Comparison of ENCODE assay signal across 10 mouse cellular contexts in genomic region chr3:95902643-95903042, GRCm38 (mm10). TPM values are rescaled to one million over a fixed set of nuclear protein-coding genes. Genes with fewer than 3 reads are reported as not detected.
DNase-seq lines count a peak whose midpoint lies in the region; ATAC-seq lines count a peak whose summit lies in the region.
"Had no signal": no experiment of that assay in that cellular context is flagged by ENCODE, and none has a peak within 500 bp of the region (broad histone marks: within the 10 kb centered on the region; RNA-seq: fewer than 3 reads in every experiment).

No protein-coding gene starts in this region.

- H3K27ac ChIP-seq in hindbrain, embryonic 12.5 days, result no peak overlapping the region
- no peak overlapping the region for H3K27ac ChIP-seq in hindbrain, embryonic 16.5 days (ENCODE audit: low read depth, low read length)
- no peak overlapping the region for H3K27ac ChIP-seq in neural tube, embryonic 12.5 days

- no peaks in the 10 kb centered on the region for H3K9me3 ChIP-seq in hindbrain, embryonic 12.5 days (replicated peaks)
- H3K9me3 ChIP-seq in hindbrain, embryonic 16.5 days (ENCODE audit: control insufficient read depth, low read length), result no peaks in the 10 kb centered on the region
- no peaks in the 10 kb centered on the region for H3K9me3 ChIP-seq in neural tube, embryonic 12.5 days

- 0 out of 2 replicates have a peak overlapping the region, but pooled peaks have one; percentile 13 for H3K4me2 ChIP-seq in hindbrain, embryonic 12.5 days (replicated peaks)
- H3K4me2 ChIP-seq in hindbrain, embryonic 16.5 days (ENCODE audit: low read length), result no peak overlapping the region
- H3K4me2 ChIP-seq in neural tube, embryonic 12.5 days (replicated peaks), result no peak overlapping the region; the same call in 1 of the 2 replicates

- no peak for ATAC-seq in hindbrain, embryonic 12.5 days (ENCODE audit: low FRiP score)
- no peak for ATAC-seq in hindbrain, embryonic 16.5 days
- no peak for ATAC-seq in neural tube, embryonic 12.5 days (ENCODE audit: low FRiP score, low read depth)

- no peak for DNase-seq in neural tube, embryonic 10.5 days (ENCODE audit: extremely low spot score, low spot score)
- peak; percentile 38 for DNase-seq in heart, postnatal 4 days
- DNase-seq in urinary bladder, postnatal 14 days (ENCODE audit: low spot score), result no peak
- no peak for DNase-seq in right cerebral cortex, postnatal 25 days
- no peak for DNase-seq in adrenal gland, adult 2 months
- DNase-seq: thymus, postnatal 36 days had no signal

- H3K36me3 ChIP-seq in hindbrain, embryonic 12.5 days, result peaks cover 6% of the 10 kb centered on the region; the same call in 1 of the 2 replicates
- H3K36me3 ChIP-seq in hindbrain, embryonic 16.5 days (ENCODE audit: control insufficient read depth, insufficient read depth, low read length), result no peaks in the 10 kb centered on the region
- H3K36me3 ChIP-seq in neural tube, embryonic 12.5 days, result 0 out of 2 replicates have a peak, but pooled peaks cover 3% of the 10 kb centered on the region

- H3K4me1 ChIP-seq in hindbrain, embryonic 12.5 days, result peaks cover 35% of the 10 kb centered on the region
- peaks cover 19% of the 10 kb centered on the region for H3K4me1 ChIP-seq in hindbrain, embryonic 16.5 days (ENCODE audit: control insufficient read depth, insufficient read depth, low read depth, low read length)
- peaks cover 25% of the 10 kb centered on the region for H3K4me1 ChIP-seq in neural tube, embryonic 12.5 days

- H3K4me3 ChIP-seq in hindbrain, embryonic 12.5 days, result no peak overlapping the region
- no peak overlapping the region for H3K4me3 ChIP-seq in hindbrain, embryonic 16.5 days (ENCODE audit: low read length)
- no peak overlapping the region for H3K4me3 ChIP-seq in neural tube, embryonic 12.5 days

- H3K9ac ChIP-seq in hindbrain, embryonic 12.5 days, result 0 out of 2 replicates have a peak overlapping the region, but pooled peaks have one; percentile 13
- H3K9ac ChIP-seq in hindbrain, embryonic 16.5 days (ENCODE audit: low read depth, low read length), result no peak overlapping the region
- H3K9ac ChIP-seq in neural tube, embryonic 12.5 days, result 0 out of 2 replicates have a peak overlapping the region, but pooled peaks have one; percentile 17

- 31% methylated on average over 6 of the region's 6 CpGs for WGBS in hindbrain, embryonic 12.5 days
- WGBS in hindbrain, embryonic 16.5 days, result 33% methylated on average over 6 of the region's 6 CpGs
- 32% methylated on average over 6 of the region's 6 CpGs for WGBS in neural tube, embryonic 12.5 days

- peaks cover 9% of the 10 kb centered on the region for H3K27me3 ChIP-seq in hindbrain, embryonic 12.5 days
- peaks cover 3% of the 10 kb centered on the region; the same call in 1 of the 2 replicates for H3K27me3 ChIP-seq in hindbrain, embryonic 16.5 days (replicated peaks; ENCODE audit: control insufficient read depth, insufficient read depth, low read length)
- no peaks in the 10 kb centered on the region for H3K27me3 ChIP-seq in neural tube, embryonic 12.5 days (replicated peaks)

RNA-seq across cellular contexts. Expression of gene Car14, which starts 1.8 kb away (rescaled TPM):
- 12.8 and 13.8 TPM in 2 replicates for polyA plus RNA-seq in hindbrain, embryonic 12.5 days (2016; fragmentation: Nextera tagmentation; extraction: Ambion mirVana)
- 16.1 and 16.9 TPM in 2 replicates for polyA plus RNA-seq in hindbrain, embryonic 16.5 days (2015; fragmentation: Nextera tagmentation; extraction: Ambion mirVana)
- polyA plus RNA-seq in neural tube, embryonic 12.5 days (2016; fragmentation: Nextera tagmentation; extraction: Ambion mirVana), result 8.6 and 9.3 TPM in 2 replicates
- total RNA-seq in heart, postnatal 4 days (2021), result 10 to 100 TPM; 87.3 to 91.0 TPM
- total RNA-seq in adrenal gland, adult 2 months (2021), result 1 to 10 TPM; 1.7 to 7.3 TPM
- 1.0 and 1.2 TPM in 2 replicates for polyA plus RNA-seq in adrenal gland, adult 2 months (2012; rRNA removed)
- total RNA-seq: megakaryocyte progenitor cell, adult 5-6 weeks had no signal

RNA-seq across cellular contexts. Expression of gene Aph1a, which starts 8.9 kb away (rescaled TPM):
- polyA plus RNA-seq in hindbrain, embryonic 12.5 days (2016; fragmentation: Nextera tagmentation; extraction: Ambion mirVana), result 32.4 and 36.8 TPM in 2 replicates
- 30.1 and 31.8 TPM in 2 replicates for polyA plus RNA-seq in hindbrain, embryonic 16.5 days (2015; fragmentation: Nextera tagmentation; extraction: Ambion mirVana)
- 26.9 and 36.5 TPM in 2 replicates for polyA plus RNA-seq in neural tube, embryonic 12.5 days (2016; fragmentation: Nextera tagmentation; extraction: Ambion mirVana)
- 100 to 1,000 TPM; 150 to 162 TPM for total RNA-seq in heart, postnatal 4 days (2021)
- total RNA-seq in adrenal gland, adult 2 months (2021), result 100 to 1,000 TPM in 1 of 2 experiments, 10 to 100 TPM in 1; 76.0 to 135 TPM
- polyA plus RNA-seq in adrenal gland, adult 2 months (2012; rRNA removed), result 789 and 930 TPM in 2 replicates

RNA-seq across cellular contexts. Expression of gene BC028528, which starts 10.8 kb away (rescaled TPM):
- polyA plus RNA-seq in hindbrain, embryonic 12.5 days (2016; fragmentation: Nextera tagmentation; extraction: Ambion mirVana), result 9.2 and 12.1 TPM in 2 replicates
- polyA plus RNA-seq in hindbrain, embryonic 16.5 days (2015; fragmentation: Nextera tagmentation; extraction: Ambion mirVana), result 17.2 and 21.4 TPM in 2 replicates
- polyA plus RNA-seq in neural tube, embryonic 12.5 days (2016; fragmentation: Nextera tagmentation; extraction: Ambion mirVana), result 13.1 and 13.5 TPM in 2 replicates
- 10 to 100 TPM; 19.6 to 25.3 TPM for total RNA-seq in heart, postnatal 4 days (2021)
- 10 to 100 TPM; 13.0 to 15.2 TPM for total RNA-seq in adrenal gland, adult 2 months (2021)
- polyA plus RNA-seq in adrenal gland, adult 2 months (2012; rRNA removed), result 1.8 TPM in 2 replicates

RNA-seq across cellular contexts. Expression of gene Ciart, which starts 20.6 kb away (rescaled TPM):
- 4.0 and 7.7 TPM in 2 replicates for polyA plus RNA-seq in hindbrain, embryonic 12.5 days (2016; fragmentation: Nextera tagmentation; extraction: Ambion mirVana)
- 5.1 and 6.1 TPM in 2 replicates for polyA plus RNA-seq in hindbrain, embryonic 16.5 days (2015; fragmentation: Nextera tagmentation; extraction: Ambion mirVana)
- 4.7 and 4.8 TPM in 2 replicates for polyA plus RNA-seq in neural tube, embryonic 12.5 days (2016; fragmentation: Nextera tagmentation; extraction: Ambion mirVana)
- 1 to 10 TPM; 1.7 to 2.0 TPM for total RNA-seq in heart, postnatal 4 days (2021)
- total RNA-seq in adrenal gland, adult 2 months (2021), result 1 to 10 TPM; 1.6 to 1.9 TPM
- 2.4 and 4.0 TPM in 2 replicates for polyA plus RNA-seq in adrenal gland, adult 2 months (2012; rRNA removed)

RNA-seq across cellular contexts. Expression of gene Anp32e, which starts 26.4 kb away (rescaled TPM):
- 265 and 297 TPM in 2 replicates for polyA plus RNA-seq in hindbrain, embryonic 12.5 days (2016; fragmentation: Nextera tagmentation; extraction: Ambion mirVana)
- 110 and 118 TPM in 2 replicates for polyA plus RNA-seq in hindbrain, embryonic 16.5 days (2015; fragmentation: Nextera tagmentation; extraction: Ambion mirVana)
- polyA plus RNA-seq in neural tube, embryonic 12.5 days (2016; fragmentation: Nextera tagmentation; extraction: Ambion mirVana), result 277 and 278 TPM in 2 replicates
- 100 to 1,000 TPM; 172 to 180 TPM for total RNA-seq in heart, postnatal 4 days (2021)
- 10 to 100 TPM; 81.0 to 98.6 TPM for total RNA-seq in adrenal gland, adult 2 months (2021)
- polyA plus RNA-seq in adrenal gland, adult 2 months (2012; rRNA removed), result 5.8 and 7.4 TPM in 2 replicates

Comparison
In these comparisons a context has a peak if more than half of its experiments do, and no peak if none do; other contexts are left out.
1. RNA of gene Aph1a, which starts 8.9 kb away (polyA plus RNA-seq): 789 to 930 TPM in adrenal gland, adult 2 months; 32.4 to 36.8 TPM in hindbrain, embryonic 12.5 days, 30.1 to 31.8 TPM in hindbrain, embryonic 16.5 days and 26.9 to 36.5 TPM in neural tube, embryonic 12.5 days; every median in the first group is over 10 times any median in the second.